Mouse (Mus musculus) embryonic facial prominence, embryonic 11.5 days (tissue): ENCODE results near the gene As3mt. TPM values are rescaled to one million over a fixed set of nuclear protein-coding genes. Genes with fewer than 3 reads are reported as not detected.

Source experiments
- ATAC-seq: fragments of 200-750 bp; cut with Nextera tagmentation; replicated peaks from 2 replicates; pipeline ENCODE4 v1.8.0; 2017; ENCODE audit warnings: low read depth; ENCODE audit not compliant: insufficient number of reproducible peaks, low FRiP score, low TSS enrichment
- DNase-seq: peaks from one replicate; pipeline ENCODE4 v3.0.0-alpha.2; 2015; ENCODE audit warnings: low spot score
- H3K27ac ChIP-seq: fragments of 300-500 bp; sonication (generic); replicated peaks from 2 replicates; pipeline ENCODE4 v1.5.1; 2014; ENCODE audit warnings: mild to moderate bottlenecking, low read depth, low read length, control low read depth
- H3K27me3 ChIP-seq: fragments of 300-500 bp; sonication (generic); 2 replicates; pipeline ENCODE4 v1.6.1; 2014; ENCODE audit warnings: mild to moderate bottlenecking, low read length, moderate library complexity, mixed read lengths; ENCODE audit not compliant: control insufficient read depth, insufficient read depth
- H3K36me3 ChIP-seq: fragments of 300-500 bp; sonication (generic); replicated peaks from 2 replicates; pipeline ENCODE4 v1.6.1; 2014; ENCODE audit warnings: low read depth, mild to moderate bottlenecking, low read length, moderate library complexity, mixed read lengths; ENCODE audit not compliant: control insufficient read depth, insufficient read depth
- H3K4me1 ChIP-seq: fragments of 300-500 bp; sonication (generic); 2 replicates; pipeline ENCODE4 v1.6.1; 2014; ENCODE audit warnings: low read length, mixed read lengths; ENCODE audit not compliant: control insufficient read depth, insufficient read depth
- H3K4me2 ChIP-seq: fragments of 300-500 bp; sonication (generic); 2 replicates; pipeline ENCODE4 v1.6.1; 2014; ENCODE audit warnings: low read depth, mild to moderate bottlenecking, control low read depth, low read length, moderate library complexity
- H3K4me3 ChIP-seq: fragments of 300-500 bp; sonication (generic); 2 replicates; pipeline ENCODE4 v1.5.1; 2014; ENCODE audit warnings: low read depth, low read length, control low read depth
- H3K9ac ChIP-seq: fragments of 300-500 bp; sonication (generic); replicated peaks from 2 replicates; pipeline ENCODE4 v1.6.1; 2014; ENCODE audit warnings: mild to moderate bottlenecking, control low read depth, low read length
- H3K9me3 ChIP-seq: fragments of 300-500 bp; sonication (generic); replicated peaks from 2 replicates; pipeline ENCODE4 v1.6.1; 2016; ENCODE audit warnings: mild to moderate bottlenecking, low read length, inconsistent platforms, mixed read lengths; ENCODE audit not compliant: control insufficient read depth
- WGBS: fragments of 180-500 bp; shearing (Covaris S2); extraction: QIAGEN DNeasy Blood & Tissue Kit; methylation state at CpG from one replicate; pipeline ENCODE4 v1.1.7; 2014; 5-methylcytosine and 5-hydroxymethylcytosine counted together
- polyA plus RNA-seq: library from polyadenylated mRNA; unstranded; fragments of >200 nt; fragmentation: Nextera tagmentation; extraction: Ambion mirVana; gene quantifications from 2 replicates; pipeline ENCODE4 v1.2.1, GENCODE M21; 2014

As3mt gene
- polyA plus RNA-seq, 1 experiment from 2014 or later = 29.3 TPM

DNA sequence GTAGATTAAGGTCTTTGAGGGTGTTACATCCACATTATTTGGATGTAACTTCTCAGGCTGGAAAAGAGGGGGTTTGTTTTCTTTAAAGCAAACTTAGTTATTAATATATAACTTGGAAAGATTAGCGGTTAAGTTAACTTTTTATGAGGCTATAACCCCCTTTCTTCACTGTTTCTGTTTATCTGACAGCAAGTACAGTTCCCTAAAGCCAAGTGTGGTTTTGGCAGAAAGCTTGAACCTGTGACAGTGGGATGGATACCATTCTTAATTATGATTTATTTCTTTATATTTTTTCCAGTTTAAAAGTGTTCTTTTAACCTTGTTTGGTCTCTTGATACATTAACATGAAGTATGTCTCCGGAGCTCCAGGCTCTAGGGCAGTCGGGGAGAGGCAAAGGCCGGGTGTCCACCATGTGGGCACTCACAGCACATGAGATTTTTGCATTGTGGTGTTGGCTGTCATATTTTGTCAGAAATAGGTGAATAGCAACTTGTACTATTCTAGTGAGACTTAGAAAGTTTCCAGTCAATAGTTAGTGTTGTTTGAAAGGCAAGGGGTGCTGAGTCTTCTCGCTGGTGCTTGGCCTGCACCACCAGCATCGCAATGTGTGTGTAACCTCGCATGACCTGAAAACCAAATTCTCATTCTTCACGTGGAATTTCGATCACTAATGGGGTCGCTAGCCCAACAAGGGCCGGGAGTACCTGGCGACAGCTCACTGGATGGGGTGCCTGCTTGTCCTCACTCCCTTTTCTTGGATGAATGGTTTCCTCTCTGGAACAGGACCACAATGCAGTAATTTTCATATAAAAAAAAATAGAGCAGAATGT lies 56.9 kb downstream of the As3mt start:
- 0 out of 2 replicates have a peak overlapping the region, but pooled peaks have one; percentile 10 for H3K4me2 ChIP-seq
- peaks cover 2% of the 10 kb centered on the region; the same call in 1 of the 2 replicates for H3K27me3 ChIP-seq
- no peaks in the 10 kb centered on the region for H3K9me3 ChIP-seq
- H3K9ac ChIP-seq = no peak overlapping the region
- H3K36me3 ChIP-seq = no peaks in the 10 kb centered on the region
- ATAC-seq (no peak), DNase-seq (no peak)
- H3K4me3 ChIP-seq = no peak overlapping the region
- H3K27ac ChIP-seq = no peak overlapping the region
- no peaks in the 10 kb centered on the region for H3K4me1 ChIP-seq
- WGBS = 57% methylated on average over 12 of the region's 12 CpGs

GRCm38 (mm10) chr19:46764763-46765117 lies 57.5 kb downstream of the As3mt start:
- H3K27ac ChIP-seq = no peak overlapping the region
- H3K9me3 ChIP-seq = no peaks in the 10 kb centered on the region
- WGBS = 70% methylated on average over 9 of the region's 9 CpGs
- no peak overlapping the region for H3K4me3 ChIP-seq
- DNase-seq (no peak), ATAC-seq (no peak)
- no peak overlapping the region for H3K9ac ChIP-seq
- H3K4me2 ChIP-seq = 0 out of 2 replicates have a peak overlapping the region, but pooled peaks have one; percentile 10
- H3K27me3 ChIP-seq = peaks cover 2% of the 10 kb centered on the region; the same call in 1 of the 2 replicates
- H3K4me1 ChIP-seq = no peaks in the 10 kb centered on the region
- no peaks in the 10 kb centered on the region for H3K36me3 ChIP-seq

- Histone ChIP-seq H3K4me3 (no peak overlapping the region), H3K9me3 (no peaks in the 10 kb centered on the region), H3K36me3 (no peaks in the 10 kb centered on the region), H3K4me2 (no peak overlapping the region), H3K27me3 (peaks cover 2% of the 10 kb centered on the region; the same call in 1 of the 2 replicates), H3K4me1 (no peaks in the 10 kb centered on the region), H3K27ac (no peak overlapping the region), H3K9ac (no peak overlapping the region)
- DNase-seq = no peak
- 73% methylated on average over 5 of the region's 5 CpGs for WGBS
- ATAC-seq = no peak
Measured at GRCm38 (mm10) chr19:46766125-46766524, 58.9 kb downstream of the As3mt start.

DNA sequence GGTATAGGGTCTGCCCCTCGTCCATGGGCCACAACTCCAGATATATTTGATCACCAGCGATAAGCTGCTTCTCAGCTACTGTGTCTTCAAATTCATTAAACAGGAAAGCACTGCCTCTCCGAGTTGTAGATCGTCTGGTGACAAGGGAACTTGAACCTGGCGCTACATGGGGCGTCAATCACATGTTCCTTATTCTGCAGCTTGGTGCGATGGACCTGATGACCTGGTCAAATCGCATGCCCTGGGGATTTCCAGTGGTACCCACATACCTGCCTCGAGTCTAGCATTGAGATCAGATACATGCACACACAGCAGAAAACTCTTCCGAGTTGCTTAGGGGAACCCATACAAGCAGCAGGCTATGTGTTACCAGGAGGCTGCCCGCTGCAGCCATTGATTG lies 62.5 kb downstream of the As3mt start:
- Histone ChIP-seq H3K27me3 (no peaks in the 10 kb centered on the region), H3K27ac (no peak overlapping the region), H3K9me3 (no peaks in the 10 kb centered on the region), H3K4me2 (no peak overlapping the region), H3K9ac (no peak overlapping the region), H3K4me3 (no peak overlapping the region), H3K4me1 (no peaks in the 10 kb centered on the region), H3K36me3 (no peaks in the 10 kb centered on the region)
- DNase-seq (no peak), ATAC-seq (no peak)
- 87% methylated on average over 11 of the region's 11 CpGs for WGBS

DNA sequence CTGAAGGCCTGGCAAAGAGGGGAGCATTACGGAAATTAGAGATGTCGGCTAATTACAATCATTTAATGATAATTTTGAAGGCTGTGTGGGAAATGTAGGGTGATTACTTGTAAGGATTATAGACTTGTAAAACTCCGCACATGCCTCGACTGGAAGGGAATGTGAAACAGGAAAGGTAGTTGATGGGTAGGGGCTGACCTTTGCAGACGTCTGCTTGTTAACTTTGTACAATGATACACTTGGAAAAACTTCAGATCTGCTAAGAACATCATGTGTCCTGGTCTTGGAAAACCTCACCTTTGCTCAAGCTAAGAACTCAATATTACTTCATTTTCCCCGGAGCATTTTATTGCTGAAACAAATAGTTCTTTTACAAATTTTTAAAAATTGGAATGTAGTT lies 64.5 kb downstream of the As3mt start:
- H3K9me3 ChIP-seq = no peaks in the 10 kb centered on the region
- H3K4me3 ChIP-seq = no peak overlapping the region
- no peaks in the 10 kb centered on the region for H3K27me3 ChIP-seq
- H3K27ac ChIP-seq = no peak overlapping the region
- H3K4me1 ChIP-seq = no peaks in the 10 kb centered on the region
- no peaks in the 10 kb centered on the region for H3K36me3 ChIP-seq
- DNase-seq (no peak), ATAC-seq (no peak)
- WGBS = 64% methylated on average over 6 of the region's 6 CpGs
- H3K9ac ChIP-seq = no peak overlapping the region
- no peak overlapping the region for H3K4me2 ChIP-seq

- 54% methylated on average over 5 of the region's 5 CpGs for WGBS
- H3K4me1 ChIP-seq = no peaks in the 10 kb centered on the region
- H3K27me3 ChIP-seq = no peaks in the 10 kb centered on the region
- no peaks in the 10 kb centered on the region for H3K9me3 ChIP-seq
- DNase-seq (no peak), ATAC-seq (no peak)
- no peak overlapping the region for H3K4me2 ChIP-seq
- no peak overlapping the region for H3K4me3 ChIP-seq
- no peak overlapping the region for H3K27ac ChIP-seq
- no peaks in the 10 kb centered on the region for H3K36me3 ChIP-seq
- H3K9ac ChIP-seq = no peak overlapping the region
Measured at GRCm38 (mm10) chr19:46776391-46776790, 69.1 kb downstream of the As3mt start.

- H3K9me3 ChIP-seq = no peaks in the 10 kb centered on the region
- ATAC-seq (no peak), DNase-seq (no peak)
- H3K4me2 ChIP-seq = no peak overlapping the region
- no peak overlapping the region for H3K4me3 ChIP-seq
- H3K9ac ChIP-seq = no peak overlapping the region
- no peaks in the 10 kb centered on the region for H3K36me3 ChIP-seq
- H3K27me3 ChIP-seq = no peaks in the 10 kb centered on the region
- no peak overlapping the region for H3K27ac ChIP-seq
- 79% methylated on average over 3 of the region's 3 CpGs for WGBS
- H3K4me1 ChIP-seq = no peaks in the 10 kb centered on the region
Measured at GRCm38 (mm10) chr19:46776850-46777249, 69.6 kb downstream of the As3mt start.

GRCm38 (mm10) chr19:46777928-46778680 lies 70.8 kb downstream of the As3mt start:
- no peak overlapping the region for H3K27ac ChIP-seq
- no peak for DNase-seq
- H3K27me3 ChIP-seq = no peaks in the 10 kb centered on the region
- H3K9me3 ChIP-seq = no peaks in the 10 kb centered on the region
- 62% methylated on average over 12 of the region's 12 CpGs for WGBS
- no peaks in the 10 kb centered on the region for H3K36me3 ChIP-seq
- no peaks in the 10 kb centered on the region for H3K4me1 ChIP-seq
- H3K4me3 ChIP-seq = no peak overlapping the region
- H3K9ac ChIP-seq = no peak overlapping the region
- no peak for ATAC-seq
- no peak overlapping the region for H3K4me2 ChIP-seq
